Mouse (Mus musculus): Measurements from ENCODE around the gene Dpm3.

Dpm3 gene

GRCm38 (mm10) chr3:89231772-89232275 lies 27.3 kb upstream of the Dpm3 start:
- in situ Hi-C loops (cut with MboI) = no loop called here

- in situ Hi-C loops (cut with MboI) = no loop called here
Observed at GRCm38 (mm10) chr3:89232614-89233013, 26.5 kb upstream of the Dpm3 start.

GRCm38 (mm10) chr3:89233562-89234110 lies 25.5 kb upstream of the Dpm3 start:
- in situ Hi-C loops (cut with MboI) = no loop called here

- in situ Hi-C loops (cut with MboI) = no loop called here
Observed at GRCm38 (mm10) chr3:89236516-89236915, 22.6 kb upstream of the Dpm3 start.

GRCm38 (mm10) chr3:89237682-89238081 lies 21.5 kb upstream of the Dpm3 start:
- in situ Hi-C loops (cut with MboI) = no loop called here

- in situ Hi-C loops (cut with MboI) = no loop called here
Observed at GRCm38 (mm10) chr3:89238494-89238893, 20.7 kb upstream of the Dpm3 start.

GRCm38 (mm10) chr3:89242331-89242895 lies 16.7 kb upstream of the Dpm3 start:
- in situ Hi-C loops (cut with MboI) = no loop called here

GRCm38 (mm10) chr3:89243609-89244008 lies 15.5 kb upstream of the Dpm3 start:
- in situ Hi-C loops (cut with MboI) = no loop called here

- in situ Hi-C loops (cut with MboI) = no loop called here
Observed at GRCm38 (mm10) chr3:89244158-89244981, 14.8 kb upstream of the Dpm3 start.

GRCm38 (mm10) chr3:89244982-89245687 lies 14.0 kb upstream of the Dpm3 start:
- in situ Hi-C loops (cut with MboI) = loop anchor here (5.0 kb wide), 1 partner anchor 52 kb away; no protein-coding TSS in a partner anchor

- in situ Hi-C loops (cut with MboI) = loop anchor here (5.0 kb wide), 1 partner anchor 52 kb away; no protein-coding TSS in a partner anchor
Observed at GRCm38 (mm10) chr3:89245688-89246171, 13.4 kb upstream of the Dpm3 start, which contains the start of gene Krtcap2. Gene Krtcap2 (plus strand): TSS chr3:89245966.

GRCm38 (mm10) chr3:89246261-89247100 lies 12.7 kb upstream of the Dpm3 start, which contains the start of gene Trim46:
Gene Trim46 (minus strand): TSS chr3:89246309.
- in situ Hi-C loops (cut with MboI) = loop anchor here (5.0 kb wide), 1 partner anchor 51 kb away; no protein-coding TSS in a partner anchor

- in situ Hi-C loops (cut with MboI) = loop anchor here (5.0 kb wide), 1 partner anchor 50 kb away; no protein-coding TSS in a partner anchor
Observed at GRCm38 (mm10) chr3:89247466-89247865, 11.7 kb upstream of the Dpm3 start.

GRCm38 (mm10) chr3:89250435-89251040 lies 8.6 kb upstream of the Dpm3 start:
- in situ Hi-C loops (cut with MboI) = no loop called here

- in situ Hi-C loops (cut with MboI) = no loop called here
Observed at GRCm38 (mm10) chr3:89251365-89251895, 7.7 kb upstream of the Dpm3 start.

- in situ Hi-C loops (cut with MboI) = no loop called here
Observed at GRCm38 (mm10) chr3:89254994-89255393, 4.2 kb upstream of the Dpm3 start.

GRCm38 (mm10) chr3:89256177-89256576 lies 3.0 kb upstream of the Dpm3 start:
- in situ Hi-C loops (cut with MboI) = no loop called here

GRCm38 (mm10) chr3:89260211-89260610 lies 1.1 kb downstream of the Dpm3 start:
- in situ Hi-C loops (cut with MboI) = no loop called here

- in situ Hi-C loops (cut with MboI) = no loop called here
Observed at GRCm38 (mm10) chr3:89262417-89262816, 3.3 kb downstream of the Dpm3 start.

GRCm38 (mm10) chr3:89266439-89266893 lies 7.3 kb downstream of the Dpm3 start:
- in situ Hi-C loops (cut with MboI) = no loop called here

Measured in mature B cell (primary cell).